Mouse (Mus musculus): Measurements from ENCODE around the gene Snw1.
"Not testable (repeated sequence)": the region's sequence is repeated elsewhere in the genome, so short reads cannot be mapped to it uniquely, and the experiment has no call there.

The Snw1 gene

GRCm38 (mm10) chr12:87471964-87472786 lies at the start of gene Snw1:
Gene Snw1 (minus strand): TSS chr12:87472274.
- CTCF ChIA-PET: no interaction called here

DNA sequence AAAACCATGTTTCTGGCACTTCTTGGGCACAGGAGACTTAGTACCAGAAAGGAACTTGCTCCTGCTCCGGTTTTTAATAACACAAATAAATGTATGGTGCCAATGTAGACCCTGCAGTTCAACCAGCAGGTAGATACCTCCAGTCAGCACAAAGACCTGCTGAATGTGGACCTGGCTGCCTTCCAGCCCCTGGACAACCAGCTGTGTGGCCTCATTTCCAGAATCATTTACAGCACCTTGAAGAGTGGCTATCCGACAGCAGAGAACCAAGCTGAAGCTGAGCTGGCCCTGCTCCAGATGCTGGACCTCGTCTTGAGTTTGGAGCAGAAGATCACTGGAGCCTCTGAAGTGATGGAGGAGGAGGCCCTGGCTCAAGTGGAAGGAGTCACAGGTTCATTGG lies 47.5 kb upstream of the Snw1 start:
- CTCF ChIA-PET: not testable (repeated sequence)

DNA sequence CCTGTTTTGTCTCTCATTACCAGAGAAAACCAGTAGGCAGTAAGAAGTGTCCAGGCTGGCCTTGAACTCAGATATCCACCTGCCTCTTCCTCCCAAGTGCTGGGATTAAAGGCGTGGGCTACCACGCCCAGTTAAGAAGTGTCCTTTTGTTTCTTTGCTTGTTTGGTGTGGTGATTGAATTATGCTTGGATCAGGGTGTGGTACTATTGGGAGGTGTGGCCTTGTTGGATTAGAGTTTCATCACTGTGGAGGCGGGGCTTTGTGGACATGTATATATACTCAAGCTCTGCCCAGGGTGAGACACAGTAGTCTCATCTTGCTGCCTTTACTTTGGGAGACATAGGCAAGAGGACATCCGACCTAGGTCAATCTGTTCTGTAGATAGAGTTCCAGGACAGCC lies 41.9 kb upstream of the Snw1 start, which contains the start of gene Gm8300:
TSS of gene Gm8300 (plus strand) at position 301 of the 400 bp plus-strand sequence.
- CTCF ChIA-PET: not testable (repeated sequence)

- CTCF ChIA-PET: not testable (repeated sequence)
These were observed 22.3 kb upstream of the Snw1 start, which contains the start of gene Gm5788 for GRCm38 (mm10) chr12:87494421-87494820. Gene Gm5788 (plus strand): TSS chr12:87494721.

DNA sequence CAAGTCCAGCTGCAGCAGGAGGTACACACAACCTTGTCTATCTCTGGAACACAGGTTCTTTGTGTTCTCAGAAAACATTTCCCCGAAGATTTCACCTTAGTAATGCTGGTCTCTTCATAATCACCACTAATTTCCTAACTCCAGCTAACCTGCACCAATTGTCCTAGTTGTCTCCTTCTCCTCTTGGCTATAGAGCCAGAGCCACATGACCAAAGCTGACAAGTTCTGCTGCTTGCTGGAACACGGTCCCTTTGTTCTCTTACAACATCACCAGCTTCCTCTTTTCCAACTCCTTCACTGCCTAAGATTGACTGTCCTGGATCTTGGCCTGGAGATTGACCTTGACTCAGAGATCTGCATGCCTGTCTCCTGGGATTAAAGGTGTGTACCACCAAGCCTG lies 16.6 kb upstream of the Snw1 start:
- CTCF ChIA-PET: not testable (repeated sequence)

GRCm38 (mm10) chr12:87482482-87482881 lies 10.4 kb upstream of the Snw1 start:
- CTCF ChIA-PET: not testable (repeated sequence)

- CTCF ChIA-PET: no interaction called here
These were observed 2.7 kb upstream of the Snw1 start for GRCm38 (mm10) chr12:87474756-87475155.

GRCm38 (mm10) chr12:87471421-87471963 lies 582 bp downstream of the Snw1 start:
- CTCF ChIA-PET: no interaction called here

DNA sequence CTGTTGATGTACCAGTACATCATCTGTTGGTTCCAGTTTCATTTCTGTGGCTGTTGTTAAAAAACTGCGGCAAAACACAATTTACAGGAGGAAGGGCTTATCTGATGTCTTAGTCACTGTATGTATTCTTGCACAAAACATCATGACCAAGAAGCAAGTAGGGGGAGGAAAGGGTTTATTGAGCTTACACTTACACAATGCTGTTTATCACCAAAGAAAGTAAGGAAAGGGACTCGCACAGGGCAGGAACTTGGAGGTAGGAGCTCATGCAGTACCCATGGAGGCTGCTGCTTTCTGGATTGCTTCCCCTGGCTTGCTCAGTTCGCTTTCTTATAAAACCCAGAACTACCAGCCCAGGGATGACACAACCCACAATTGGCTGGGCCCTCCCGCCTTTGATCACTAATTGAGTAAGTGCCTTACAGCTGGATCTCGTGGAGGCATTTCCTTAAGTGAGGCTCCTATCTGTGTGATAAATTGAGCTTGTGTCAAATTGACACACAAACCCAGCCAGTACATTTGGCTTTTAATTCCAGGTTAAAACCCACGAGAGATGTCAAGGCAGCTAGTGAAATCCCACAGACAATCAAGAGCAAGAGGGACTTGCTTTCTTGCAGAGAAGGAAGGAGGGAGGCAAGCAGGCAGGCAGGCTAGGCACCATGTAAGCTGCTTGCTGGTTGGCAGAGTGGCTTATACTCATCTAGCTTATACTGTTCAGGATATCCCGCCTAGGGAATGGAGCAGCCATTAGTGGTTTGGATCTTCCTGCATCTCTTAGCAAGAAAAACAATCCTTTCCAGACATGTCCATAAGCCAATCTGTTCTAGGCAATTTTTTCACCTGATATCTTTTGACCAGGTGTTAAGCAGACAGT lies 1.6 kb downstream of the Snw1 start:
- CTCF ChIA-PET: interaction anchor here (0.6 kb wide), 1 partner anchor 549 kb away, joined by 4 read pairs; no protein-coding TSS in a partner anchor

DNA sequence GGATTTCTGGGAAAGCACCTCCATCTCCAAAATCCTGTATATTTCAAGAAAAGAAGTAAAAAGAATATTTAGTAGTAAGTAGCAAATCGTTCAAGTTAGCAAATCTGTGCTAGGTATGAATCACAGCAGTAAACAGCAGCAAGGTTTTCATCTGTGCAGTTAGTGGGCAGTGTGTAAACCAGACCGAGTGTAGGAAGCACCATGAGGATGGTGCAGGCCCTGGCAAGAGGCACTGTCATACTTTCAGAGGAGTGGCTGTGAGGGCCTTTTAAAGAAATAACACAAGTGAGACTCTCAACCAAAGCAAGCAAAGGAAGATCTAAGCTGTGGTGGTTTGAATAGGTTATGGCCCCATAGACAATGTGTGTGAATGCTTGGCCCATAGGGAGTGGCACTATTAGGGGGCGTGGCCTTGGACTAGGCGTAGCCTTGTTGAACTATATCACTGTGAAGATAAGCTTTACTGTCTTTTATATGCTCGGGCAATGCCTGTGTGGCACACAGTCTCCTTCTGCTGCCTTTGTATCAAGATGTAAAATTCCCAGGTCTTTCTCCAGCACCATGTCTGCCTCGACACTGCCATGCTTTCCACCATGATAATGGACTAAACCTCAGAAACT lies 7.3 kb downstream of the Snw1 start:
- CTCF ChIA-PET: no interaction called here

DNA sequence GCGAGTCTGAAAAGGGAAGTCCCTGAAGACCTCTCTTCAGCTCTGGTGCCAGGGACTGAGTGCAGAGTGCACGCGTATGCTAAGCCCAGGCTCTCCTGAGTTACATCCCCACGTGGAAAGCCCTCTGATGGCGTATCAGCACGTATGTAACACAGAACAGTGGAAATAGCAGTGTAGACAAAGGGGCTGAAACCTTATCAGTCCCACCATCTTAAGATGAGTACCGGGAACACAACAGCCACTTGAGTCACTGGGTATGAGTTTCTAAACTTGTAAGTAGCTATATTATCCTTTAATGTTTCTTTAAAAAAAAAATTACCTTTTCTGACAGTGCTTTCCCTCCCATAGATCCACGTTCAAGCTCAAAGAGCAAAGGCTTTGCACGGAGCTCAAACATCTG lies 22.6 kb downstream of the Snw1 start:
- CTCF ChIA-PET: interaction anchor here (0.6 to 1.1 kb wide), 2 partner anchors 14 to 16 kb away, joined by 3 read pairs; no protein-coding TSS in a partner anchor

GRCm38 (mm10) chr12:87444211-87444610 lies 27.9 kb downstream of the Snw1 start:
- CTCF ChIA-PET: no interaction called here

- CTCF ChIA-PET: no interaction called here
These were observed 28.4 kb downstream of the Snw1 start, which contains the start of the genes Slirp and Alkbh1 for GRCm38 (mm10) chr12:87443700-87444122. Gene Slirp (plus strand): TSS chr12:87443896. Gene Alkbh1 (minus strand): TSS chr12:87444017.

- CTCF ChIA-PET: interaction anchor here (0.7 to 0.8 kb wide), 2 partner anchors 15 to 297 kb away, joined by 3 to 4 read pairs; no protein-coding TSS in a partner anchor
These were observed 28.9 kb downstream of the Snw1 start for GRCm38 (mm10) chr12:87443115-87443699.

DNA sequence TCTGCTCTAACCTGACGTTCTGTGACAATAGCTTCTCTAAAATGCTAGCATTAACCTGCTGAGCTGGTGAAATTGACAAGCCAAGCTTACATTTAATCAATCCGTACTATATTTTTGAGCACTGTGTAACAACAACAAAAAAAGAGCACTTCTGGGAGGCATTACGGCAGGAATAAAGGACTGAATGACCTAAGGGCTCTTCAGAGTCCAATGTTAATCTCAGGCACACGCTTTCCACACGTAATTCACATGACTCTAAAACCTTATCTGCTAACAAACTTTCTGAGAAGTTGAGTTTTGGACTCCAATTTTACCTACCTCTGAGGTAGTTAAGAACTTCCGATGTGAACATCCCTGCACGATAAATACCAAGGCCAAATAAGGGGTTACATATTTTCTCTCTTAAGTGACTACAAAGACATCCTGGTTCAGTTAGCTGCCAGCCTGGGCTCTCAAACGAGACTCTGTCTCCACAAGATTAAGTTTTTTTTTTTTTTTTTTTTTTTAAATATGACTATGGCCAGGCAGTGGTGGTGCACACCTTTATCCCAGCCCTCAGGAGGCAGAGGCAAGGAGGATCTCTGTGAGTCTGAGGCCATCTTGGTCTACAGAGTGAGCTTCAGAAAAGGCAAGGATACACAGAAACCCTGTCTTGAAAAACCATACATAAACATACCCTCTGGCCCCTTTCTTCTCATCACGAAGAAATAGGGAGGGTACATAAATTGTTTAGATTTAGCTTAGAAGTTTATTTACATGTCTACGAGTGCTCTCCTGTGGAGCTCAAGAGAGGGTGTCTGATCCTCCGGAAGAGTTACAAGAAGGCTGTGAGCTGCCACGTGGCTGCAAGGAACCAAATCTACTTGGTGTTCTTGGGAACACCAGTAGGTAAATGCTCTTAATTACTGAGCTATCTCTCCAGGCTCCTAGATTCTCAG lies 29.6 kb downstream of the Snw1 start:
- CTCF ChIA-PET: interaction anchor here (0.7 to 0.8 kb wide), 2 partner anchors 16 to 296 kb away, joined by 3 to 4 read pairs; no protein-coding TSS in a partner anchor

GRCm38 (mm10) chr12:87428885-87429284 lies 43.2 kb downstream of the Snw1 start:
- CTCF ChIA-PET: no interaction called here

DNA sequence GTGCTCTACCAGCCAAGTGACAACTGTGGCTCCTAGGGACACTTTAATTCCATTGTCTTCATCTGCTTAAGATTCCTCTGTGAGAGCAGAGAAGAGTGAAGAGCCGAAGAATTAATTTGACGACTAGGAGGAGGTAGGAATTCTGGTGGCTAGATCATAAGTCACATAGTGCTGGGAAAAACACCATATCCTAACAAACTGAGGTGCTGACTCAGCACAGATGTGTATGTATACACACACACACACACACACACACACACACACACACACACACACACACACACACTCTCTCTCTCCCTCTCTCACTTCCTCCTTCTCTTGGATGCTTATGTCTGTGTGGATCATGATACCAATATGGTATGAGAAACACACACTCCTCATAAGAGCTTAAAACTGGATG lies 43.8 kb downstream of the Snw1 start:
- CTCF ChIA-PET: interaction anchor here (1.0 kb wide), 1 partner anchor 9 kb away, joined by 4 read pairs; no protein-coding TSS in a partner anchor

- CTCF ChIA-PET: no interaction called here
These were observed 45.6 kb downstream of the Snw1 start for GRCm38 (mm10) chr12:87426354-87427031.

GRCm38 (mm10) chr12:87424516-87424915 lies 47.6 kb downstream of the Snw1 start:
- CTCF ChIA-PET: interaction anchor here (0.7 kb wide), 1 partner anchor 16 kb away, joined by 5 read pairs; no protein-coding TSS in a partner anchor

Data from spleen, embryonic (tissue).